Mouse (Mus musculus): ENCODE measurements around the gene Sap30. TPM values are rescaled to one million over a fixed set of nuclear protein-coding genes. Genes with fewer than 3 reads are reported as not detected.
"Not testable (repeated sequence)": the region's sequence is repeated elsewhere in the genome, so short reads cannot be mapped to it uniquely, and the experiment has no call there.

Gene Sap30
- polyA plus RNA-seq, 1 experiment from 2014 or later: 50.6 TPM

GRCm38 (mm10) chr8:57455765-57456164 lies 31.9 kb downstream of the Sap30 start, which contains the start of gene Scrg1:
Gene Scrg1 (plus strand): TSS chr8:57455923.
- Histone ChIP-seq H3K27me3 (no peaks in the 10 kb centered on the region), H3K27ac (replicated peaks) (no peak within 1 kb of the TSS), H3K36me3 (no peaks in the 10 kb centered on the region), H3K4me1 (replicated peaks) (no peaks in the 10 kb centered on the region), H3K4me2 (no peak within 1 kb of the TSS), H3K9me3 (no peaks in the 10 kb centered on the region), H3K9ac (no peak within 1 kb of the TSS), H3K4me3 (no peak within 1 kb of the TSS)
- ATAC-seq (ENCODE audit: low read depth): no peak
- WGBS: 76% methylated on average over 3 of the region's 3 CpGs

- no peak overlapping the region for H3K4me3 ChIP-seq
- ATAC-seq (ENCODE audit: low read depth): no peak
- no peaks in the 10 kb centered on the region for H3K4me1 ChIP-seq (replicated peaks)
- no peak overlapping the region for H3K9ac ChIP-seq
- H3K36me3 ChIP-seq: no peaks in the 10 kb centered on the region
- H3K9me3 ChIP-seq: no peaks in the 10 kb centered on the region
- WGBS: 91% methylated on average over 2 of the region's 2 CpGs
- H3K4me2 ChIP-seq: no peak overlapping the region
- no peak overlapping the region for H3K27ac ChIP-seq (replicated peaks)
- no peaks in the 10 kb centered on the region for H3K27me3 ChIP-seq
Measured at GRCm38 (mm10) chr8:57453361-57453760, 34.3 kb downstream of the Sap30 start.

- Histone ChIP-seq H3K9me3 (no peaks in the 10 kb centered on the region), H3K4me1 (replicated peaks) (no peaks in the 10 kb centered on the region), H3K4me3 (no peak overlapping the region), H3K9ac (no peak overlapping the region), H3K36me3 (no peaks in the 10 kb centered on the region), H3K4me2 (no peak overlapping the region), H3K27ac (replicated peaks) (no peak overlapping the region), H3K27me3 (no peaks in the 10 kb centered on the region)
- 96% methylated on average over 4 of the region's 4 CpGs for WGBS
- ATAC-seq (ENCODE audit: low read depth): no peak
Measured at GRCm38 (mm10) chr8:57451896-57452295, 35.8 kb downstream of the Sap30 start.

GRCm38 (mm10) chr8:57450726-57451125 lies 36.9 kb downstream of the Sap30 start:
- no peak for ATAC-seq (ENCODE audit: low read depth)
- H3K9me3 ChIP-seq: no peaks in the 10 kb centered on the region
- no peak overlapping the region for H3K9ac ChIP-seq
- no peaks in the 10 kb centered on the region for H3K36me3 ChIP-seq
- H3K4me3 ChIP-seq: no peak overlapping the region
- no peak overlapping the region for H3K4me2 ChIP-seq
- no peaks in the 10 kb centered on the region for H3K27me3 ChIP-seq
- 80% methylated on average over 7 of the region's 7 CpGs for WGBS
- H3K27ac ChIP-seq (replicated peaks): no peak overlapping the region
- no peaks in the 10 kb centered on the region for H3K4me1 ChIP-seq (replicated peaks)

GRCm38 (mm10) chr8:57445901-57446300 lies 41.8 kb downstream of the Sap30 start:
- H3K4me1 ChIP-seq (replicated peaks); H3K36me3 ChIP-seq; H3K9me3 ChIP-seq; H3K27ac ChIP-seq (replicated peaks); H3K9ac ChIP-seq; H3K4me3 ChIP-seq; H3K27me3 ChIP-seq; H3K4me2 ChIP-seq; ATAC-seq (ENCODE audit: low read depth): not testable (repeated sequence)
- 89% methylated on average over 5 of the region's 5 CpGs for WGBS

- Histone ChIP-seq H3K4me1 (replicated peaks) (no peaks in the 10 kb centered on the region), H3K36me3 (no peaks in the 10 kb centered on the region), H3K9ac (no peak overlapping the region), H3K27me3 (no peaks in the 10 kb centered on the region), H3K9me3 (no peaks in the 10 kb centered on the region), H3K27ac (replicated peaks) (no peak overlapping the region), H3K4me2 (no peak overlapping the region), H3K4me3 (no peak overlapping the region)
- ATAC-seq (ENCODE audit: low read depth): no peak
- 81% methylated on average over 4 of the region's 4 CpGs for WGBS
Measured at GRCm38 (mm10) chr8:57443289-57443688, 44.4 kb downstream of the Sap30 start.

GRCm38 (mm10) chr8:57441556-57441955 lies 46.1 kb downstream of the Sap30 start:
- H3K4me3 ChIP-seq: no peak overlapping the region
- 79% methylated on average over 5 of the region's 5 CpGs for WGBS
- no peak overlapping the region for H3K9ac ChIP-seq
- H3K27me3 ChIP-seq: no peaks in the 10 kb centered on the region
- H3K27ac ChIP-seq (replicated peaks): no peak overlapping the region
- no peaks in the 10 kb centered on the region for H3K4me1 ChIP-seq (replicated peaks)
- H3K36me3 ChIP-seq: no peaks in the 10 kb centered on the region
- H3K4me2 ChIP-seq: no peak overlapping the region
- H3K9me3 ChIP-seq: no peaks in the 10 kb centered on the region
- ATAC-seq (ENCODE audit: low read depth): no peak

- H3K4me1 ChIP-seq (replicated peaks): peaks cover 4% of the 10 kb centered on the region; the same call in 1 of the 2 replicates
- no peaks in the 10 kb centered on the region for H3K36me3 ChIP-seq
- ATAC-seq (ENCODE audit: low read depth): no peak
- H3K27me3 ChIP-seq: no peaks in the 10 kb centered on the region
- no peak overlapping the region for H3K27ac ChIP-seq (replicated peaks)
- no peak overlapping the region for H3K4me2 ChIP-seq
- no peaks in the 10 kb centered on the region for H3K9me3 ChIP-seq
- H3K9ac ChIP-seq: no peak overlapping the region
- H3K4me3 ChIP-seq: no peak overlapping the region
- 87% methylated on average over 4 of the region's 4 CpGs for WGBS
Measured at GRCm38 (mm10) chr8:57441131-57441530, 46.5 kb downstream of the Sap30 start.

- H3K27me3 ChIP-seq: no peaks in the 10 kb centered on the region
- H3K4me1 ChIP-seq (replicated peaks): peaks cover 11% of the 10 kb centered on the region; the same call in 1 of the 2 replicates
- H3K9ac ChIP-seq: no peak overlapping the region
- H3K9me3 ChIP-seq: no peaks in the 10 kb centered on the region
- peak; percentile 43 for ATAC-seq (ENCODE audit: low read depth)
- no peaks in the 10 kb centered on the region for H3K36me3 ChIP-seq
- 84% methylated on average over 9 of the region's 9 CpGs for WGBS
- 0 out of 2 replicates have a peak overlapping the region, but pooled peaks have one; percentile 23 for H3K27ac ChIP-seq (replicated peaks)
- H3K4me2 ChIP-seq: no peak overlapping the region
- no peak overlapping the region for H3K4me3 ChIP-seq
Measured at GRCm38 (mm10) chr8:57436437-57436796, 51.2 kb downstream of the Sap30 start.

- Histone ChIP-seq H3K4me2 (0 out of 2 replicates have a peak overlapping the region, but pooled peaks have one; percentile 5), H3K27ac (replicated peaks) (peak overlapping the region; percentile 23; the same call in 1 of the 2 replicates), H3K4me3 (no peak overlapping the region), H3K9me3 (no peaks in the 10 kb centered on the region), H3K9ac (no peak overlapping the region), H3K36me3 (no peaks in the 10 kb centered on the region), H3K27me3 (no peaks in the 10 kb centered on the region), H3K4me1 (replicated peaks) (peaks cover 11% of the 10 kb centered on the region; the same call in 1 of the 2 replicates)
- WGBS: 53% methylated on average over 18 of the region's 18 CpGs
- ATAC-seq (ENCODE audit: low read depth): peak; percentile 61
Measured at GRCm38 (mm10) chr8:57435768-57436436, 51.8 kb downstream of the Sap30 start.

GRCm38 (mm10) chr8:57432802-57433201 lies 54.9 kb downstream of the Sap30 start:
- H3K27ac ChIP-seq (replicated peaks): no peak overlapping the region
- peaks cover 14% of the 10 kb centered on the region; the same call in 1 of the 2 replicates for H3K4me1 ChIP-seq (replicated peaks)
- WGBS: 80% methylated on average over 5 of the region's 5 CpGs

More at GRCm38 (mm10) chr8:57432802-57433201, 54.9 kb downstream of the Sap30 start:
- H3K9ac ChIP-seq: no peak overlapping the region
- ATAC-seq (ENCODE audit: low read depth): no peak
- no peaks in the 10 kb centered on the region for H3K9me3 ChIP-seq
- 0 out of 2 replicates have a peak, but pooled peaks cover 1% of the 10 kb centered on the region for H3K27me3 ChIP-seq
- no peak overlapping the region for H3K4me3 ChIP-seq
- no peaks in the 10 kb centered on the region for H3K36me3 ChIP-seq
- H3K4me2 ChIP-seq: no peak overlapping the region
